Mouse (Mus musculus) macrophage (primary cell): ENCODE results near the gene Glis3. TPM values are rescaled to one million over a fixed set of nuclear protein-coding genes. Genes with fewer than 3 reads are reported as not detected.

ENCODE experiments used
- H3K27ac ChIP-seq: fragments of 350-480 bp; formaldehyde crosslinking; 2 replicates; pipeline ENCODE4 v1.9.0; 2021
- H3K36me3 ChIP-seq: fragments of 350-480 bp; formaldehyde crosslinking; 2 replicates; pipeline ENCODE4 v1.9.0; 2021; ENCODE audit errors: inconsistent target
- H3K4me3 ChIP-seq: fragments of 350-480 bp; formaldehyde crosslinking; 2 replicates; pipeline ENCODE4 v1.9.0; 2021; ENCODE audit errors: inconsistent target
- H3K79me2 ChIP-seq: fragments of 350-480 bp; formaldehyde crosslinking; 2 replicates; pipeline ENCODE4 v1.9.0; 2021; ENCODE audit errors: inconsistent target
- WGBS: methylation state at CpG from one replicate; pipeline ENCODE4 v1.1.7; 2026; ENCODE audit warnings: inconsistent platforms; ENCODE audit not compliant: missing documents; 5-methylcytosine and 5-hydroxymethylcytosine counted together
- polyA plus RNA-seq: library from polyadenylated mRNA; stranded (reverse); fragments of 250-400 nt; gene quantifications from 3 replicates; pipeline ENCODE4 v1.2.4, GENCODE M21; 2018; ENCODE audit warnings: inconsistent platforms

Glis3 gene
- polyA plus RNA-seq, 1 experiment from 2014 or later, result 2.5 TPM

DNA sequence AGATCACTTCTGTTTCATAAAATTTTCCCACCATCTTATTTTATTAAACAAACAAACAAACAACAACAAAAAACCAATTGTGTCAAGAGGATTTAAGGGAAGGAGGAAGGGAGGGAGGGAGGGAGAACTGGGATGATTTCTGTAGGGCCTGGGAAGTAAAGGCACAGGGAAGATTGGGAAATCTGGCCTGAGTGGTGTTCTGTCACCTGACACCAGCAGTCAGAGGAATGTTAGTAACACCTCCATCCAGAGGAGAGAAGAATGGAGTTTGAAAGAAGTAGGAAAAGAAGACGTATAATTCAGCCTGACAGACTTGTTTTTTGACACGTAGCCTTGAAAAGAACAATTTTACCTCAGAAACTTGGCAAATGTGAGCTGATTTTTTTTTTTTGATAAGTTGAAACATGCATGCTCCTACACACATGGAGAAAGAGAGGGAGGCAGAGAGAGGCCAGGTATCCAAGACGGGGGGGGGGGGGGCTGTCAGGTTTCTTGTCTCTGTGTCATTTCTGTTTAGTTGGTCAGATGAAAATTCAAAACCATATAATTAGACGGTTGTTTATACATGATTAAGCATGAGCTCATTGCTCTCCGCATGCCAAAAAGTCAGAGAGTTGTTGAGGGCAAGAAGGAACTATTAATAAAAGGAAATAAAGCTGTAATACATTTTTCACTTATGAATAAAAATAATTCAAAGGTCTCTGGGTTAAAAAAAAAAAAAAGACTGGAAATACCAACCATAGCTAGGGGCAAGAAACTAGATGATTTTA is 122.1 kb downstream of the Glis3 start:
- Histone ChIP-seq H3K79me2 (no peaks in the 10 kb centered on the region), H3K36me3 (no peaks in the 10 kb centered on the region), H3K4me3 (no peak overlapping the region), H3K27ac (no peak overlapping the region)
- 90% methylated on average over 5 of the region's 5 CpGs for WGBS

- WGBS, result 88% methylated on average over 6 of the region's 6 CpGs
- no peak overlapping the region for H3K4me3 ChIP-seq
- H3K79me2 ChIP-seq, result no peaks in the 10 kb centered on the region
- H3K27ac ChIP-seq, result no peak overlapping the region
- H3K36me3 ChIP-seq, result no peaks in the 10 kb centered on the region
Observed at GRCm38 (mm10) chr19:28555181-28555929, 124.5 kb downstream of the Glis3 start.

DNA sequence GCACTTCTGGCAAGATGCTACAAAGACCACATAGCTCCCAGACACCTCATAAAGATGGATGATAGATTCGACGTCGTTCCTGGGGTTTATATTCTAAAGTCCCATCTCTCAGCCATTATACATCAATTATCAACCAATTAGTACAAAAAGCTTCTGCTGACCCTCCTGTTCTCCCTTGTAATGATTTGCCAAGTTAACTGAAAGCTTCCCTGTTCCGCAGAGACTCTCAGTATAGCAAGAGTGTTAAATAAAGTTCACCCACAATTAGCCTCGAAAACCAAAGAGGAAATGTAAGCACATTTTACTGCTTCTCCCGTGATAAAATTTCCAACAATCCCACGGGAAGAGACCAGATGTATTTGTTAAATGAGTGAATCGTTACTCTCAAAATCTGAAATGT is 129.3 kb downstream of the Glis3 start:
- Histone ChIP-seq H3K79me2 (no peaks in the 10 kb centered on the region), H3K4me3 (no peak overlapping the region), H3K27ac (no peak overlapping the region), H3K36me3 (no peaks in the 10 kb centered on the region)
- WGBS, result 87% methylated on average over 8 of the region's 8 CpGs

DNA sequence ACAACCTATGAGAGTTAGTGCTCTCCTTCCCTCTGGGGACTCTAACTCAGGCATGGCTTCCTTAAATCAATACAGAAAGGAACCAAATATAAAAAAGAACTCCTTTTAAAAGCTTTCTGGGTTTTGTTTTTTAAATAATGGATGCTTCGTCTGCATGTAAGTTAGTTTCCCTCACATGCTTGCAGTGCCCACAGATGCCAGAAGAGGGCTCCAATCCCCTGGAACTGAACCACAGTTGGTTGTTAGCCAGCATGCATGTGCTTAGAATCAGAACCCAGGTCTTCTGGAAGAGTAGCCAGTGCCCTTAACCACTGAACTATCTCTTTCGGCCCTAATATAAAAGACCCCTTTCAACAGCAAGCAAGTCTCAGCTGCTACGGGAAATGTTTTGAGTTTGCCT is 132.9 kb downstream of the Glis3 start:
- H3K79me2 ChIP-seq, result no peaks in the 10 kb centered on the region
- H3K36me3 ChIP-seq, result no peaks in the 10 kb centered on the region
- WGBS, result 98% methylated on average over 3 of the region's 3 CpGs

DNA sequence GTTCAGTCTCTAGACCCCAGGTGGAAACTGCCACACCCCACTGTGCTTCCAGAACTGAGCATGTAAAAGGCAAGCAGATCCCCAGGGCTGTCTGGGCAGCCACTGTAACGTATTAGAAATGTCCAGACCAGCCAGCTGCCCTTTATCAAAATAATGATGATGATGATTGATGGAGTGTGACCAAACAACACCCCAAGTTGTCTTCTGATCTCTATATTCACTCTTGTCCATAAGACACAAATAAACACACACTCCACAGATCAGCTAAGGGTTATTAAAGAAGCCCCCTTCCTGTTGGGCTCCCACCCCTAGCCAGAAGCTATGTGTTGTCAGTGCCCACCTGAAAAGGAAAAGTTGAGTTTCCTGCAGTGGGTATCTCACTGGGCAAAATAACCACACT is 134.4 kb downstream of the Glis3 start:
- Histone ChIP-seq H3K27ac (no peak overlapping the region), H3K36me3 (no peaks in the 10 kb centered on the region), H3K4me3 (no peak overlapping the region), H3K79me2 (no peaks in the 10 kb centered on the region)
- WGBS, result 92% methylated on average over 1 of the region's 1 CpGs

More for the DNA sequence above, 132.9 kb downstream of the Glis3 start:
- Histone ChIP-seq H3K27ac (no peak overlapping the region), H3K4me3 (no peak overlapping the region)

GRCm38 (mm10) chr19:28538813-28539212 is 141.1 kb downstream of the Glis3 start:
- H3K79me2 ChIP-seq, result no peaks in the 10 kb centered on the region
- WGBS, result 54% methylated on average over 9 of the region's 9 CpGs
- H3K27ac ChIP-seq, result no peak overlapping the region

DNA sequence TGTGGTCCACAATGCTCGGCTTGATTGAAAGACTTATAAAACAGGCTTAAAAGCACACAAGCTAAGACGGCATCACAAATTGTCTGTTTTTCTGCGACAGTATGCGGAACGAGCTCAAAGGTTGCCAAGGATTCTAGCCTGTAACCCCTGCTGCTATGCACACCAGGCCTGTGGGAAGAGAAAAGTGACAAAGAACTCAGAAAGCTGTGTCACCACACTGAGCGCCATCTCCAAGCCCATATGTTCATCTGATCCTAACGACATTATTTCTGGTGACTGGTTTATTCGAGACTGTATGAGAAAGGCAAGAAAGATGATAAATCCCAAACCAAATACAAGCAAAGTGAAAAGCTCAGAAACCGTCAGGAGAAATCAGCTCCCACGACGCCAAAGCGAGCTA is 144.9 kb downstream of the Glis3 start:
- 95% methylated on average over 12 of the region's 12 CpGs for WGBS
- no peak overlapping the region for H3K27ac ChIP-seq

More at GRCm38 (mm10) chr19:28538813-28539212, 141.1 kb downstream of the Glis3 start:
- Histone ChIP-seq H3K36me3 (no peaks in the 10 kb centered on the region), H3K4me3 (no peak overlapping the region)

GRCm38 (mm10) chr19:28533576-28533975 is 146.3 kb downstream of the Glis3 start:
- Histone ChIP-seq H3K27ac (no peak overlapping the region), H3K79me2 (no peaks in the 10 kb centered on the region), H3K4me3 (no peak overlapping the region), H3K36me3 (no peaks in the 10 kb centered on the region)
- WGBS, result 88% methylated on average over 3 of the region's 3 CpGs

More for the DNA sequence above, 144.9 kb downstream of the Glis3 start:
- Histone ChIP-seq H3K4me3 (no peak overlapping the region), H3K79me2 (no peaks in the 10 kb centered on the region), H3K36me3 (no peaks in the 10 kb centered on the region)

DNA sequence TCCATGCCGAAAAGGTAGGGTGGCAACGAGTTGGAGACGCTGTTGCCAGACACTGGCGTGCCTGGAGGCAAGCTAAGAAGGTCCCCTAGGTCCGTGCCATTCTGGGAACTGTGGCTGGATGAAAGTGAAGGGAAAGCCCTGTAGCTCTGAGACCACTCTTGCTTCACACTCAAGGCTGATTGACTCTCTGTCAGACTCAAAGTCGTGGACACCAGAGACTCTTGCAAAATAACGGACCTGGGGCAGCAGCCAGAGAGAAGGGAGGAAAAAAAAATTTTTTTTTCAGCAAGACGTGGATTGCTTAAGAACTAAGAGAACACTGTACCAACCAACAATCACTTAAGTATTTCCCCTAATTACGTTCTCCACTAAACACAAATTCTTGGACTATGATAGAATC is 148.1 kb downstream of the Glis3 start:
- 48% methylated on average over 9 of the region's 9 CpGs for WGBS
- Histone ChIP-seq H3K79me2 (no peaks in the 10 kb centered on the region), H3K4me3 (no peak overlapping the region), H3K36me3 (no peaks in the 10 kb centered on the region), H3K27ac (no peak overlapping the region)

DNA sequence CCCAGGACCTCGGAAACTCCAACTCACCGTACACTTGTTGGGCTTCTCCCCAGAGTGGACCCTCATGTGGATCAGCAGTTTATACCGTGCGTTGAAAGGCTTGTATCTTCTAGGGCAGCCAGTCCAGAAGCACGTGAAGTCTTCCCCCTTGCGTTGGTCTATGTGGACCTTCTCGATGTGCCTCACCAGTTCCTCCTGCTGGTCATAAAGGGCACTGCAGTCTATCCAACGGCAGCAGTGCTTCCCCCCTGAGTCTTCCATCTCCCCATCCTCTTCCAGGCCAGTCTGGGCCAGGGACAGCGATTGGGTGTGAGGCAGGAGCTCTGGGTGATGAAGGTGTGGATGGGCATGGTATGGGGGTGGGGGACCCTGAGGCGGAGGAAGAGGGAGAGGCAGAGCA is 149.0 kb downstream of the Glis3 start:
- H3K4me3 ChIP-seq, result no peak overlapping the region
- 59% methylated on average over 10 of the region's 10 CpGs for WGBS
- H3K79me2 ChIP-seq, result no peaks in the 10 kb centered on the region
- no peaks in the 10 kb centered on the region for H3K36me3 ChIP-seq
- H3K27ac ChIP-seq, result no peak overlapping the region

- Histone ChIP-seq H3K4me3 (no peak overlapping the region), H3K79me2 (no peaks in the 10 kb centered on the region), H3K36me3 (no peaks in the 10 kb centered on the region), H3K27ac (no peak overlapping the region)
- WGBS, result 97% methylated on average over 13 of the region's 13 CpGs
Observed at GRCm38 (mm10) chr19:28529006-28529405, 150.9 kb downstream of the Glis3 start.

DNA sequence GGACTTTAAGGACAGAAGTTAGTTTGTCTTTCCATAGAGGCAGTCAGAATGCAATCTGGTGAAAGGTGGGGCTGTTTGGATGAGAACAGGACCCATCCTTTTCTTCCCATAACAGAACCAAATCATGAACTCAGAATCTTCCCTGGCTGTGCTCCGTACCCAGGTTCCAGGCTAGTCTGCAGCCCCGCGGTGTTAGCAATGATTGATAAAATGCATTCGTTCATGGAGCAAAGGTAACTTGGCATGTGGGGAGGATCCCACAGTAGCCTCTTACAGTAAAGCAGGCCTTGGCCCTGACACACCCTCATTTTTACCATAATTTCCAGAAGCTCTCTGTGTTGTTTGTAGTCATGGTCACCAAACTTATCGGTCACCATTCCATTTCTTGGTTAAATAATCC is 152.4 kb downstream of the Glis3 start:
- Histone ChIP-seq H3K27ac (no peak overlapping the region), H3K4me3 (no peak overlapping the region), H3K79me2 (no peaks in the 10 kb centered on the region), H3K36me3 (no peaks in the 10 kb centered on the region)
- WGBS, result 90% methylated on average over 5 of the region's 5 CpGs

DNA sequence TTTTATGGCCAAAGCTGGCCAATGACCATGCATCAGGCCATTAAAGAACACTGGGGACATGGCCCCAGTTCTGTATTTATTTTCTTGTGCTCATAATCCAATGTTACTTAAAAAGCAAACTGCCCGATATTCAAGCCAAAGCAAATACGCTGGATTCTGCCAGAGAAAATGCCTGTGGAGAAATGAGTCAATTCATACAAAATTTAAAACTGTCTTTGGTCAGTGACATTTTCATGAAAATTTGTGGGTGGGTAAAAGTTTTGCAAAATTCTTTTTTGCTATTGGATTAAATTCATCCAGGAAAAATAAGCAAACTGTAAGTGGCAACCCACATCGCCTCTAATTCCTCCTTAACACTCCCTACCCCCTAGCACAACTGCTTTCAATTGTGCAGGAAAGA is 154.5 kb downstream of the Glis3 start:
- Histone ChIP-seq H3K36me3 (no peaks in the 10 kb centered on the region), H3K79me2 (no peaks in the 10 kb centered on the region), H3K27ac (no peak overlapping the region), H3K4me3 (no peak overlapping the region)
- 95% methylated on average over 3 of the region's 3 CpGs for WGBS

- H3K79me2 ChIP-seq, result no peaks in the 10 kb centered on the region
- WGBS, result 73% methylated on average over 3 of the region's 3 CpGs
- H3K4me3 ChIP-seq, result no peak overlapping the region
- H3K27ac ChIP-seq, result no peak overlapping the region
- no peaks in the 10 kb centered on the region for H3K36me3 ChIP-seq
Observed at GRCm38 (mm10) chr19:28522289-28522688, 157.6 kb downstream of the Glis3 start.

- no peak overlapping the region for H3K27ac ChIP-seq
- no peaks in the 10 kb centered on the region for H3K79me2 ChIP-seq
- no peaks in the 10 kb centered on the region for H3K36me3 ChIP-seq
- H3K4me3 ChIP-seq, result no peak overlapping the region
- WGBS, result 91% methylated on average over 6 of the region's 6 CpGs
Observed at GRCm38 (mm10) chr19:28520761-28521181, 159.1 kb downstream of the Glis3 start.
